ENCODE assay signal across 8 mouse cellular contexts in genomic region chr2:131190344-131191004, GRCm38 (mm10). TPM values are rescaled to one million over a fixed set of nuclear protein-coding genes. Genes with fewer than 3 reads are reported as not detected.
DNase-seq lines count a peak whose midpoint lies in the region; ATAC-seq lines count a peak whose summit lies in the region.

No protein-coding gene starts in this region.

- no peaks in the 10 kb centered on the region for H3K9me3 ChIP-seq in hindbrain, embryonic 15.5 days
- no peaks in the 10 kb centered on the region for H3K9me3 ChIP-seq in liver, embryonic 13.5 days (replicated peaks)

- peak overlapping the region; percentile 57 for H3K27ac ChIP-seq in hindbrain, embryonic 15.5 days (replicated peaks)
- H3K27ac ChIP-seq in liver, embryonic 13.5 days: peak overlapping the region; percentile 98

- ATAC-seq in hindbrain, embryonic 15.5 days (ENCODE audit: low FRiP score, low read depth): peak; percentile 52
- no peak for ATAC-seq in liver, embryonic 13.5 days (ENCODE audit: low read depth)
- no peak for ATAC-seq in megakaryocyte-erythroid progenitor cell, adult 5-6 weeks (replicated peaks; ENCODE audit: low FRiP score, low TSS enrichment, poor library complexity, severe bottlenecking)
- no peak for ATAC-seq in megakaryocyte progenitor cell, adult 5-6 weeks (replicated peaks; ENCODE audit: poor library complexity)

- no peak overlapping the region for H3K9ac ChIP-seq in hindbrain, embryonic 15.5 days
- peak overlapping the region; percentile 97 for H3K9ac ChIP-seq in liver, embryonic 13.5 days

- peaks cover 39% of the 10 kb centered on the region for H3K4me1 ChIP-seq in hindbrain, embryonic 15.5 days (replicated peaks)
- peaks cover 71% of the 10 kb centered on the region for H3K4me1 ChIP-seq in liver, embryonic 13.5 days (replicated peaks)

- 0 out of 2 replicates have a peak overlapping the region, but pooled peaks have one; percentile 1 for H3K4me2 ChIP-seq in hindbrain, embryonic 15.5 days
- H3K4me2 ChIP-seq in liver, embryonic 13.5 days: peak overlapping the region; percentile 82

- peaks cover 4% of the 10 kb centered on the region; the same call in 1 of the 2 replicates for H3K36me3 ChIP-seq in hindbrain, embryonic 15.5 days
- peaks cover 72% of the 10 kb centered on the region for H3K36me3 ChIP-seq in liver, embryonic 13.5 days

- no peak overlapping the region for H3K4me3 ChIP-seq in hindbrain, embryonic 15.5 days
- H3K4me3 ChIP-seq in liver, embryonic 13.5 days (replicated peaks): peak overlapping the region; percentile 92

- H3K27me3 ChIP-seq in hindbrain, embryonic 15.5 days: no peaks in the 10 kb centered on the region
- H3K27me3 ChIP-seq in liver, embryonic 13.5 days: no peaks in the 10 kb centered on the region

- peak; percentile 34 for DNase-seq in spleen, adult 12 weeks (ENCODE audit: low spot score)
- no peak for DNase-seq in spleen, postnatal 14 days (ENCODE audit: low spot score in 2 of 2)
- no peak for DNase-seq in liver, embryonic 13.5 days
- DNase-seq in spleen, adult 18-20 months: peak; percentile 64 to 67
- no peak for DNase-seq in right cerebral cortex, postnatal 36 days (ENCODE audit: low spot score in 2 of 2)

- 12% methylated on average over 10 of the region's 10 CpGs for WGBS in hindbrain, embryonic 15.5 days
- 75% methylated on average over 10 of the region's 10 CpGs for WGBS in liver, embryonic 13.5 days (ENCODE audit: insufficient replicate concordance)

RNA-seq across cellular contexts. Expression of gene Spef1, which starts 3.4 kb away (rescaled TPM):
- 10.3 and 10.9 TPM in 2 replicates for polyA plus RNA-seq in hindbrain, embryonic 15.5 days (2015; fragmentation: Nextera tagmentation; extraction: Ambion mirVana)
- polyA plus RNA-seq in liver, embryonic 13.5 days (2015; fragmentation: Nextera tagmentation; extraction: Ambion mirVana): 1.1 and 1.2 TPM in 2 replicates
- 3.7 and 4.1 TPM in 2 replicates for total RNA-seq in megakaryocyte-erythroid progenitor cell, adult 5-6 weeks (2014; fragmentation: Nextera tagmentation)
- total RNA-seq in megakaryocyte-erythroid progenitor cell, adult 5-6 weeks (2017): 1.3 and 2.5 TPM in 2 replicates
- total RNA-seq in megakaryocyte progenitor cell, adult 5-6 weeks (2015): 0.39 and 0.72 TPM in 2 replicates
- 0.91 and 2.0 TPM in 2 replicates for total RNA-seq in megakaryocyte progenitor cell, adult 5-6 weeks (2017)

RNA-seq across cellular contexts. Expression of gene Cdc25b, which starts 3.7 kb away (rescaled TPM):
- polyA plus RNA-seq in hindbrain, embryonic 15.5 days (2015; fragmentation: Nextera tagmentation; extraction: Ambion mirVana): 29.2 and 30.8 TPM in 2 replicates
- polyA plus RNA-seq in liver, embryonic 13.5 days (2015; fragmentation: Nextera tagmentation; extraction: Ambion mirVana): 171 and 201 TPM in 2 replicates
- 8.7 and 21.6 TPM in 2 replicates for total RNA-seq in megakaryocyte-erythroid progenitor cell, adult 5-6 weeks (2014; fragmentation: Nextera tagmentation)
- total RNA-seq in megakaryocyte-erythroid progenitor cell, adult 5-6 weeks (2017): 5.4 and 19.0 TPM in 2 replicates
- 8.9 and 10.8 TPM in 2 replicates for total RNA-seq in megakaryocyte progenitor cell, adult 5-6 weeks (2015)
- 9.6 and 13.4 TPM in 2 replicates for total RNA-seq in megakaryocyte progenitor cell, adult 5-6 weeks (2017)

RNA-seq across cellular contexts. Expression of gene Cenpb, which starts 10.6 kb away (rescaled TPM):
- 15.2 and 15.5 TPM in 2 replicates for polyA plus RNA-seq in hindbrain, embryonic 15.5 days (2015; fragmentation: Nextera tagmentation; extraction: Ambion mirVana)
- 3.5 and 4.5 TPM in 2 replicates for polyA plus RNA-seq in liver, embryonic 13.5 days (2015; fragmentation: Nextera tagmentation; extraction: Ambion mirVana)
- total RNA-seq in megakaryocyte-erythroid progenitor cell, adult 5-6 weeks (2014; fragmentation: Nextera tagmentation): 8.0 and 8.8 TPM in 2 replicates
- 6.8 and 10.8 TPM in 2 replicates for total RNA-seq in megakaryocyte-erythroid progenitor cell, adult 5-6 weeks (2017)
- 8.0 and 8.3 TPM in 2 replicates for total RNA-seq in megakaryocyte progenitor cell, adult 5-6 weeks (2015)
- total RNA-seq in megakaryocyte progenitor cell, adult 5-6 weeks (2017): 14.8 and 15.8 TPM in 2 replicates

RNA-seq across cellular contexts. Expression of gene Ap5s1, which starts 16.4 kb away (rescaled TPM):
- polyA plus RNA-seq in hindbrain, embryonic 15.5 days (2015; fragmentation: Nextera tagmentation; extraction: Ambion mirVana): 33.5 and 33.9 TPM in 2 replicates
- 18.1 and 19.7 TPM in 2 replicates for polyA plus RNA-seq in liver, embryonic 13.5 days (2015; fragmentation: Nextera tagmentation; extraction: Ambion mirVana)
- 5.9 and 14.7 TPM in 2 replicates for total RNA-seq in megakaryocyte-erythroid progenitor cell, adult 5-6 weeks (2014; fragmentation: Nextera tagmentation)
- 1.9 and 3.3 TPM in 2 replicates for total RNA-seq in megakaryocyte-erythroid progenitor cell, adult 5-6 weeks (2017)
- total RNA-seq in megakaryocyte progenitor cell, adult 5-6 weeks (2015): 3.6 and 3.9 TPM in 2 replicates
- total RNA-seq in megakaryocyte progenitor cell, adult 5-6 weeks (2017): 2.9 and 6.7 TPM in 2 replicates

RNA-seq across cellular contexts. Expression of gene 1700037H04Rik, which starts 30.6 kb away (rescaled TPM):
- 86.4 and 90.9 TPM in 2 replicates for polyA plus RNA-seq in hindbrain, embryonic 15.5 days (2015; fragmentation: Nextera tagmentation; extraction: Ambion mirVana)
- 124 and 129 TPM in 2 replicates for polyA plus RNA-seq in liver, embryonic 13.5 days (2015; fragmentation: Nextera tagmentation; extraction: Ambion mirVana)
- 92.8 and 94.2 TPM in 2 replicates for total RNA-seq in megakaryocyte-erythroid progenitor cell, adult 5-6 weeks (2014; fragmentation: Nextera tagmentation)
- 29.0 and 55.6 TPM in 2 replicates for total RNA-seq in megakaryocyte-erythroid progenitor cell, adult 5-6 weeks (2017)
- total RNA-seq in megakaryocyte progenitor cell, adult 5-6 weeks (2015): 85.1 and 90.4 TPM in 2 replicates
- 34.9 and 39.5 TPM in 2 replicates for total RNA-seq in megakaryocyte progenitor cell, adult 5-6 weeks (2017)

Comparison
In these comparisons a context has a peak if more than half of its experiments do, and no peak if none do; other contexts are left out.
1. DNase-seq: peak in spleen, adult 12 weeks (single experiment) and spleen, adult 18-20 months (2 of 2); none in spleen, postnatal 14 days (0 of 2), liver, embryonic 13.5 days (single experiment) and right cerebral cortex, postnatal 36 days (0 of 2).